Mouse (Mus musculus) kidney, embryonic 14.5 days (tissue): ENCODE data around the gene Tab1. TPM values are rescaled to one million over a fixed set of nuclear protein-coding genes. Genes with fewer than 3 reads are reported as not detected.
A peak's percentile ranks its signal among the peaks of the same experiment; 100 is the strongest.

Experiments used
- ATAC-seq: fragments of 200-750 bp; cut with Nextera tagmentation; 2 replicates; pipeline ENCODE4 v1.8.0; 2017; ENCODE audit warnings: moderate number of reproducible peaks, mild to moderate bottlenecking, moderate TSS enrichment, moderate library complexity; ENCODE audit not compliant: low FRiP score, low TSS enrichment
- H3K27ac ChIP-seq: fragments of 300-500 bp; sonication (generic); 2 replicates; pipeline ENCODE4 v1.5.1; 2014; ENCODE audit warnings: low read depth, mild to moderate bottlenecking, low read length, moderate library complexity, mixed read lengths
- H3K27me3 ChIP-seq: fragments of 300-500 bp; sonication (generic); 2 replicates; pipeline ENCODE4 v1.6.1; 2014; ENCODE audit warnings: mild to moderate bottlenecking, low read length; ENCODE audit not compliant: control insufficient read depth, insufficient read depth
- H3K36me3 ChIP-seq: fragments of 300-500 bp; sonication (generic); 2 replicates; pipeline ENCODE4 v1.6.1; 2014; ENCODE audit warnings: low read length, mixed read lengths; ENCODE audit not compliant: control insufficient read depth, insufficient read depth
- H3K4me1 ChIP-seq: fragments of 300-500 bp; sonication (generic); 2 replicates; pipeline ENCODE4 v1.6.1; 2014; ENCODE audit warnings: low read length, mixed read lengths; ENCODE audit not compliant: control insufficient read depth, insufficient read depth
- H3K4me2 ChIP-seq: fragments of 300-500 bp; sonication (generic); replicated peaks from 2 replicates; pipeline ENCODE4 v1.6.1; 2014; ENCODE audit warnings: low read depth, mild to moderate bottlenecking, low read length
- H3K4me3 ChIP-seq: fragments of 300-500 bp; sonication (generic); 2 replicates; pipeline ENCODE4 v1.5.1; 2014; ENCODE audit warnings: mild to moderate bottlenecking, low read length
- H3K9ac ChIP-seq: fragments of 300-500 bp; sonication (generic); 2 replicates; pipeline ENCODE4 v1.6.1; 2014; ENCODE audit warnings: low read depth, mild to moderate bottlenecking, low read length, moderate library complexity
- H3K9me3 ChIP-seq: fragments of 300-500 bp; sonication (generic); 2 replicates; pipeline ENCODE4 v1.6.1; 2016; ENCODE audit warnings: low read length; ENCODE audit not compliant: control insufficient read depth
- WGBS: fragments of 180-500 bp; shearing (Covaris S2); extraction: QIAGEN DNeasy Blood & Tissue Kit; methylation state at CpG from one replicate; pipeline ENCODE4 v1.1.7; 2014; 5-methylcytosine and 5-hydroxymethylcytosine counted together
- polyA plus RNA-seq: library from polyadenylated mRNA; unstranded; fragments of >200 nt; fragmentation: Nextera tagmentation; extraction: Ambion mirVana; gene quantifications from 2 replicates; pipeline ENCODE4 v1.2.1, GENCODE M21; 2014

Gene Tab1
- polyA plus RNA-seq, 1 experiment from 2014 or later, result 35.2 TPM

DNA sequence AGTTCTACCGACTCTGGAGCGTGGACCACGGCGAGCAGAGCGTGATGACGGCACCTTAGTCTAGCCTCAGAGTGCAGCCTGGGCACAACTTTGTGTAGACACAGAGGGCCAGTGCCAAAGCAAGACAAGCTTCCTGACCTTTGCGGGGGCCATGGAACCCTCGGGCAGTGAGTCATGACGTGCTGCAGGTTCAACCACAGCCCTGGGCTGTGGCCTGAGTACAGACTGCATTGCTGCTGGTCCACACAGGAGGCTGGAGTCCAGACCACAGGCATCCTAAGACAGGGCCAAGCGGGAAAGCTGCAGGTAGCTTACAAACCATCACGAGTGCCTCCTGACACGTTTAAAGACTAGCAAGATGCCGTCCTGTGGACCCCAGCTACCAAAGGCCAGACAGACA, 27.3 kb downstream of the Tab1 start:
- ATAC-seq, result 0 out of 2 replicates have a peak, but pooled peaks have one; percentile 1
- H3K27me3 ChIP-seq, result no peaks in the 10 kb centered on the region
- peak overlapping the region; percentile 84 for H3K27ac ChIP-seq
- peak overlapping the region; percentile 18; the same call in 1 of the 2 replicates for H3K9ac ChIP-seq
- peaks cover 55% of the 10 kb centered on the region for H3K36me3 ChIP-seq
- H3K9me3 ChIP-seq, result no peaks in the 10 kb centered on the region
- WGBS, result 81% methylated on average over 13 of the region's 13 CpGs
- no peak overlapping the region for H3K4me3 ChIP-seq
- peaks cover 26% of the 10 kb centered on the region for H3K4me1 ChIP-seq
- H3K4me2 ChIP-seq, result no peak overlapping the region

DNA sequence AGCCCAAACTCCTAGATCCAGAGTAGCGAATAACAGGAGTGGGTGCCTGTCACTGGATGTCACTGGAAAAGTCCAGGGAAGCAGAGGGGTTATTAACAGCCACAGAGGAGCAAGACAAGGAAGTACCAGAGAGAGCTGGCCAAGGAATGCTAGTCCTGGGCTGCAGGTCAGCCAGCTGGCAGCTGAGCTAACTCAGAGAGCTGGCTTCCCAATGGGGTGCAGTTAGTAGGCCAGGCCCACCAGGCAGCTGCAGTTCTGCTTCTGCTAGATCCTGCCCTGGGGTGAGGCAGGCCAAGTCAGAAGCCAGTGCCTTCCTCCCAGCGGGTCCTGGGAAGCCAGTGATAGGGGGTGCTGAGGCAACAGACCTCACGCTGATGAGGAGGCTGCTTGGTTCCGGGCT, 27.8 kb downstream of the Tab1 start:
- 90% methylated on average over 4 of the region's 4 CpGs for WGBS
- peaks cover 51% of the 10 kb centered on the region for H3K36me3 ChIP-seq

DNA sequence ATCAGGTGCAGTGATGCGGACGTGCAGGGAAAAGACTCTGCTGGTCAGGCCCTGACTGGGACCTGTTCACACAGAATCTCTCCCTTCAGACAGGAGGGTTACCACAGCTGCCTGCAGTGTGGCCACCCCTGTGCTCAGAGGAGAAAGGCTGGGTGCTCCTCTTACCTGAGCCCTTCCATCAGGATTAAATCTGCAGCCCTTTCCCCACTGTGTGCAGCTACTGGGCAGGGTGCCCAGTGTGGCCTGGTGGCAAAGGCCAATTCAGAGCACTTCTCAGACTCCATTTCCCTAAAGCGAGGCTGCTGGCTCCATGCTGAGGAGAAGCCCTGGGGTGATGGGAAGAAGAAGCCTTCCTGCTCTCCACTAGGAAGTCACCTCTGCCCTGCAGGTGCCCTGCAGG, 28.3 kb downstream of the Tab1 start:
- 94% methylated on average over 3 of the region's 3 CpGs for WGBS
- Histone ChIP-seq H3K9me3 (no peaks in the 10 kb centered on the region), H3K27ac (no peak overlapping the region), H3K27me3 (no peaks in the 10 kb centered on the region), H3K4me1 (peaks cover 26% of the 10 kb centered on the region), H3K4me3 (no peak overlapping the region), H3K4me2 (no peak overlapping the region), H3K9ac (no peak overlapping the region), H3K36me3 (peaks cover 46% of the 10 kb centered on the region)
- no peak for ATAC-seq

More for the DNA sequence above, 27.8 kb downstream of the Tab1 start:
- H3K4me1 ChIP-seq, result peaks cover 26% of the 10 kb centered on the region
- H3K27ac ChIP-seq, result peak overlapping the region; percentile 84
- no peak overlapping the region for H3K4me3 ChIP-seq
- H3K4me2 ChIP-seq, result no peak overlapping the region
- no peak for ATAC-seq
- no peaks in the 10 kb centered on the region for H3K27me3 ChIP-seq
- no peak overlapping the region for H3K9ac ChIP-seq
- no peaks in the 10 kb centered on the region for H3K9me3 ChIP-seq

DNA sequence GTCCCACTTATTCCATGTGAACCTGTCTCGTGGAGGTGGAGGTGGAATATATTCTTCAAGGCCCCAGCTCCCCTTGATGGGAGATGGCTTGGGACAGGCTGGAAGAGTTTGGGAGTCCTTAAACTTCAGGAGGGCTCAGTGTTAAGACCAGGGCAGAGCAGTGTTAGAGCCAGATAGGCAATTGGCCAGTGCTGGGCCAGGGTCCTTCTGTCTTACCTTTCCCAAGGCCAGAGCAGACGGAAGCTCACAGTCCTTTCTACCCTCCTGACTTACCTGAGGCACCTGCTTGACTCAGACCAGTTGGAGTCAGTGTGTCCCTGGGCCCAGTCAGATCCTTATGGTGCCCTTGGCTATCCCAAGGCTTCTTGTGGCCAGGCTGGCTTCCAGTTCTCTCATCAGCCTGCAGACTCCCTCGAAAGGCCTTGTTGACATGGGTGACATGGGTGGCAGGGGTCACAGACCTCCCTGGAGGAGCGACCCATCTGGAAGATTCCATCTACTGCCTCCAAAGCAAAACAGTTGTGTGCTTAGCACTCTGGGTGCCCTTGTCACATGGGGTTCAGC, 29.6 kb downstream of the Tab1 start:
- no peak overlapping the region for H3K9ac ChIP-seq
- H3K9me3 ChIP-seq, result no peaks in the 10 kb centered on the region
- H3K4me2 ChIP-seq, result no peak overlapping the region
- H3K27me3 ChIP-seq, result no peaks in the 10 kb centered on the region
- no peak for ATAC-seq
- 71% methylated on average over 4 of the region's 4 CpGs for WGBS
- H3K4me3 ChIP-seq, result no peak overlapping the region
- peaks cover 26% of the 10 kb centered on the region for H3K4me1 ChIP-seq
- H3K36me3 ChIP-seq, result peaks cover 41% of the 10 kb centered on the region
- H3K27ac ChIP-seq, result no peak overlapping the region

DNA sequence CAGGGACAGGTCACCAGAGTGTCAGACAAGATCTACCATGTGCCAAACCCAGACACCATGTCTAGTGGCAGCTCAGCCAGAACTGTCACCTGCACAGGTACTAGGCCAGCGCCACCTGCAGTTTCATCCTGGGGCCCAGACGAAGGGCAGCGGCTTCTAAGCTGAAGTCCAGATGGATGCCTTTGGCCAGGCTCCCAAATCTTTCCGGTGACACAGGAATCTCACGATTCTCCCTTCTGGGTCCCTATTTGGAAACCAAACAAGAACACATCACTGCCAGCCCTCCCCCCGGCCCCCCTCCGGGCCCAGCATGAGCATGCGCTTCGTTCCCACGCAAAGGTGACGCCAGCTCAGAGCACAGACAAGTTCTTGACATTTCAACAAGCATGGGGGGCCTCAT, 30.3 kb downstream of the Tab1 start:
- H3K27ac ChIP-seq, result no peak overlapping the region
- H3K9ac ChIP-seq, result no peak overlapping the region
- peaks cover 33% of the 10 kb centered on the region for H3K36me3 ChIP-seq
- H3K4me1 ChIP-seq, result peaks cover 21% of the 10 kb centered on the region
- ATAC-seq, result no peak
- 84% methylated on average over 11 of the region's 11 CpGs for WGBS
- no peaks in the 10 kb centered on the region for H3K9me3 ChIP-seq
- H3K4me3 ChIP-seq, result no peak overlapping the region
- no peak overlapping the region for H3K4me2 ChIP-seq
- no peaks in the 10 kb centered on the region for H3K27me3 ChIP-seq

DNA sequence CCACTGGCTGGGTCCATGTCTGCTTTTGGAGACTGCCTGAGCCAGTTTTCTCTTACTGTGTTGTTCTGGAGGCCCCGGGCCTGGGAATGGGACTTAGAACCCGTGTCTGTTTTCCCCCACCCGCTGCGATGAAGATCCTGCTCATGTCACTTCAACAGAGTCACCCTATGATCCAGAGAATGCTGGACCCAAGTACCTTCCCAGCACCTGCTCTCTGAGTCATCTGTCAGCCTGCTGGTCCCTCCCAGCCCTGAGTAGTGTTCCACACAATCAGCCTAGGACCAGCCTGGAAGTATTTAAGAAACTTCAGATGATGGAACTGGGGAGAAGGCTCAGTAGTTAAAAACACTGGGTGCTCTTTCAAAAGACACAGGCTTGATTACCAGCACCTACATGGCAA, 30.8 kb downstream of the Tab1 start:
- Histone ChIP-seq H3K27ac (no peak overlapping the region), H3K9ac (no peak overlapping the region), H3K4me2 (no peak overlapping the region), H3K27me3 (no peaks in the 10 kb centered on the region), H3K4me3 (no peak overlapping the region), H3K36me3 (peaks cover 30% of the 10 kb centered on the region), H3K4me1 (peaks cover 17% of the 10 kb centered on the region), H3K9me3 (no peaks in the 10 kb centered on the region)
- 90% methylated on average over 4 of the region's 4 CpGs for WGBS
- ATAC-seq, result no peak

DNA sequence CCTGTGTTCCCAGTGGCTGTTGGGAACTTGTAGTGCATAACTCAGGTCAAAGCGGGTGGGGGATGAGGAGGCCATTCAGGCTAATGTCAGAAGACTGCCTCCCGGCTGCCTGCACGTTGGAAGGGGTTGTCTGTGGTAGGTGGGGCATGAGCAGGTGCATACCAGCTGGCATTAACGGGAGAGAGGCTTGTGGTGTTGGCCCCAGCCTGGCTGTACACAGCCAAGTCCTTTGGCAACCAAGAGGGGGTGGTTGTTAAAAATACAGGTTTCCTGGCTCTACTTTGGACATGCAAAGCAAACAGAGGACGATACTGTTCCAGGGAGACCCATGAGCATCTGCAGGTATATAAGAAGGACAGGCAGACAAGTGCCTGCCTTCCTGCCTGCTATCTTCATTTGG, 32.5 kb downstream of the Tab1 start:
- Histone ChIP-seq H3K9ac (no peak overlapping the region), H3K4me3 (no peak overlapping the region), H3K27me3 (no peaks in the 10 kb centered on the region), H3K9me3 (no peaks in the 10 kb centered on the region), H3K36me3 (peaks cover 21% of the 10 kb centered on the region), H3K27ac (no peak overlapping the region), H3K4me1 (peaks cover 1% of the 10 kb centered on the region; the same call in 1 of the 2 replicates), H3K4me2 (no peak overlapping the region)
- no peak for ATAC-seq
- WGBS, result 48% methylated on average over 5 of the region's 5 CpGs

DNA sequence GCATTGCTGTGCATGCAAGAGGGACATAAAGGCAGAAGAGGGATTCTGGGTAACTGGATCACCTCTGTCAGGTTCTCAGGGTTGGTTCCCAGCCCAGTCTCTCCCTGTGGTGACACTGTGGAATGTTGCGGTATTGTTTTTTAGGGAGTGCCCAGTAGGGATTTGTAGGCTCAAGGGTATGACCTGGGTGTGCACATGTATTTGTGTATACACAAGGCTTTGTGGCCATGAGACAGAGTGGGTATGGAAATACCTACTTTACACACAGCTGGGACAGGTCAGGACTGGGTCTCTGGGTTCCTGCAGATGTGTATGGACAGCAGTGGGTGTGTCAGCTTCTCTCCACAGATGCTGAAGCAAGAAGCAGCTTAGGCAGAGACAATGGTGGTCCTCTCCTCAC, 36.6 kb downstream of the Tab1 start:
- Histone ChIP-seq H3K27me3 (no peaks in the 10 kb centered on the region), H3K4me1 (peaks cover 16% of the 10 kb centered on the region), H3K27ac (no peak overlapping the region), H3K9me3 (no peaks in the 10 kb centered on the region), H3K4me2 (no peak overlapping the region), H3K36me3 (no peaks in the 10 kb centered on the region), H3K9ac (no peak overlapping the region), H3K4me3 (no peak overlapping the region)
- ATAC-seq, result no peak
- WGBS, result 100% methylated on average over 1 of the region's 1 CpGs

DNA sequence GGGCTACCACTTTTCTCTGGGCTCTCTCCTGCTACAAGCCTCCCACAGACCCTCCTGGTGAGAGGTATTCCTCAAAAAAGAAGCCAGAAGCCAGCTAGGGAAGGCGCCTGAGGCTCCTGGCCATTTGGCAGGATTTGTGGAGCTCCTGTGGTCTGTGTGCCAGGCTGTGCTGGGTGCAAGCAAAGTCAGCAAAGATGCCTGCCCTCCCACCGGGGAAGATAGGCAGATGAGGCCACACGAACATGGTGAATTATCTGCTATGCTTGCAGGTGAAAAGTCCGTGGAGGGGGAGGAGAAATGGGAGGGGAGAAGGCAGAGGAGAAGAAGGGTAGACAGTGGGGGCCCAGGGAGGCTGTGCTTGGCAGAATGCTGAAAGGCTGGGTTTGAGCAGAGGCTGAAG, 37.4 kb downstream of the Tab1 start:
- H3K4me2 ChIP-seq, result no peak overlapping the region
- peak overlapping the region; percentile 18; the same call in 1 of the 2 replicates for H3K9ac ChIP-seq
- no peaks in the 10 kb centered on the region for H3K27me3 ChIP-seq
- peaks cover 25% of the 10 kb centered on the region for H3K4me1 ChIP-seq
- ATAC-seq, result no peak
- H3K27ac ChIP-seq, result no peak overlapping the region
- no peak overlapping the region for H3K4me3 ChIP-seq
- no peaks in the 10 kb centered on the region for H3K36me3 ChIP-seq
- no peaks in the 10 kb centered on the region for H3K9me3 ChIP-seq
- 53% methylated on average over 4 of the region's 4 CpGs for WGBS
